Mouse (Mus musculus) lung, embryonic 15.5 days (tissue): Measurements from ENCODE around the gene Dcun1d4. TPM values are rescaled to one million over a fixed set of nuclear protein-coding genes. Genes with fewer than 3 reads are reported as not detected.
"Not testable (repeated sequence)": the region's sequence is repeated elsewhere in the genome, so short reads cannot be mapped to it uniquely, and the experiment has no call there.

Source experiments
- ATAC-seq: fragments of 200-750 bp; cut with Nextera tagmentation; 2 replicates; pipeline ENCODE4 v1.8.0; 2017; ENCODE audit warnings: moderate number of reproducible peaks, borderline replicate concordance; ENCODE audit not compliant: low FRiP score, low TSS enrichment; ENCODE audit errors: extremely low read depth
- H3K27ac ChIP-seq: fragments of 300-500 bp; sonication (generic); 2 replicates; pipeline ENCODE4 v1.5.1; 2015; ENCODE audit warnings: moderate library complexity, mild to moderate bottlenecking, inconsistent platforms
- H3K27me3 ChIP-seq: fragments of 300-500 bp; sonication (generic); 2 replicates; pipeline ENCODE4 v1.6.1; 2015; ENCODE audit warnings: inconsistent platforms
- H3K36me3 ChIP-seq: fragments of 300-500 bp; sonication (generic); 2 replicates; pipeline ENCODE4 v1.6.1; 2015; ENCODE audit warnings: inconsistent platforms
- H3K4me1 ChIP-seq: fragments of 300-500 bp; sonication (generic); 2 replicates; pipeline ENCODE4 v1.6.1; 2015; ENCODE audit warnings: inconsistent platforms
- H3K4me2 ChIP-seq: fragments of 300-500 bp; sonication (generic); 2 replicates; pipeline ENCODE4 v1.6.1; 2015; ENCODE audit warnings: inconsistent platforms, mild to moderate bottlenecking, moderate library complexity
- H3K4me3 ChIP-seq: fragments of 300-500 bp; sonication (generic); 2 replicates; pipeline ENCODE4 v1.5.1; 2015; ENCODE audit warnings: mild to moderate bottlenecking, inconsistent platforms
- H3K9ac ChIP-seq: fragments of 300-500 bp; sonication (generic); 2 replicates; pipeline ENCODE4 v1.6.1; 2015; ENCODE audit warnings: inconsistent platforms
- H3K9me3 ChIP-seq: fragments of 300-500 bp; sonication (generic); 2 replicates; pipeline ENCODE4 v1.6.1; 2016; ENCODE audit warnings: inconsistent platforms
- WGBS: fragments of 180-500 bp; shearing (Covaris S2); methylation state at CpG from one replicate; pipeline ENCODE4 v1.1.7; 2015; 5-methylcytosine and 5-hydroxymethylcytosine counted together
- polyA plus RNA-seq: library from polyadenylated mRNA; unstranded; fragments of >200 nt; fragmentation: Nextera tagmentation; extraction: Ambion mirVana; gene quantifications from 2 replicates; pipeline ENCODE4 v1.2.1, GENCODE M21; 2015

The Dcun1d4 gene
- polyA plus RNA-seq, 1 experiment from 2014 or later = 21.3 TPM

GRCm38 (mm10) chr5:73482381-73482780 lies 1.6 kb downstream of the Dcun1d4 start:
- H3K27ac ChIP-seq, H3K9me3 ChIP-seq, H3K27me3 ChIP-seq, H3K4me1 ChIP-seq, ATAC-seq, H3K9ac ChIP-seq, H3K36me3 ChIP-seq, H3K4me3 ChIP-seq, H3K4me2 ChIP-seq: not testable (repeated sequence)
- WGBS = 57% methylated on average over 1 of the region's 1 CpGs

DNA sequence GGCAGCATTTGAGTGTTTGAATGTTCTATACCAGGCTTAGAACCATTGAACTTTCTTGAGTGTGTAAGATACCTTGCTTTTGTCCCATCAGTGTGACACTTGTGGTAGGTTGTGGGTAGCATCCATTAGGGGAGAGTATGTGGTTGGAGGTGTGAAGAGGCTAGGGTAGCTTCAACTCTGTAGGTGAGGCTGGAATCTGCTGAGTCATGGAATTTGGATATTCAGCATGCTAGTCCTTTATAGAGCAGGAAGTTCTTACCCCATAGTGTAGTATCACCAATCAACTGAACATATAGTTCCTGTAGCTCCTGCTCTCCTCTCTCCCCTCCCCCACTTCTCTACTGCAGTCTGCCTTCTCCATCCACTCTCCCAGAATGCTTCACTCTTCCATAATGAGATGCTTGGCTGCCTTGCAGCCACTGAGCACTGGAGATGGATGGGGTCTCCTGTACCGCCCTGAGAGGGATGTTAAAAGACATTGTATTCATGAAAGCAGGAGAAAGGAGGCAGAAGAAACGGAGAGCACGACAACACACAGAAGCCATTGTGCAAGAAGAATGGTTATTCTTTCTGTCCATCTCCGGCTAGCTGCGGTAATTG lies 3.3 kb downstream of the Dcun1d4 start:
- no peaks in the 10 kb centered on the region for H3K27me3 ChIP-seq
- no peak overlapping the region for H3K4me2 ChIP-seq
- no peaks in the 10 kb centered on the region for H3K4me1 ChIP-seq

DNA sequence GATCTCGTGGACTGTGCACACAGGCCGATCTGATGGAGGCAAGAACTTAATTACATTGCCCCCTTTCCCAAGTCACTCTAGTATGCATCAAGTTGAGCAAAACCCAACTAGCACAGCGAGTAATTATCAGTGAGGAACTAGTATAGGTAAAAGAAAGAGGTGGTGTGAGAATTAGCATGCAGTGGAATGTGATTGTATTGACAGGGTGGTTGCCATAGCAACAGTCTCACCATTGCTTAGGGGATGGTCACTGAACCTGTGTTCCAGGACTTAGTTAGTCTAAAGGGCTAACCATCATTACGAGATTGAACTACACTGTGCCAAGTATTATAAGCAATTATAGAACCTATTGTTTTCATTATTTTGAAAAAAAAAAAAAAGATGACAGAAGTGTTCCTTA lies 5.7 kb downstream of the Dcun1d4 start:
- Histone ChIP-seq H3K27me3 (no peaks in the 10 kb centered on the region), H3K36me3 (no peaks in the 10 kb centered on the region), H3K4me1 (0 out of 2 replicates have a peak, but pooled peaks cover 4% of the 10 kb centered on the region), H3K9ac (no peak overlapping the region), H3K4me2 (no peak overlapping the region), H3K4me3 (no peak overlapping the region), H3K27ac (no peak overlapping the region), H3K9me3 (no peaks in the 10 kb centered on the region)
- 53% methylated on average over 4 of the region's 4 CpGs for WGBS
- ATAC-seq = no peak

More for the DNA sequence above, 3.3 kb downstream of the Dcun1d4 start:
- no peaks in the 10 kb centered on the region for H3K36me3 ChIP-seq
- H3K9me3 ChIP-seq = no peaks in the 10 kb centered on the region
- ATAC-seq = no peak
- H3K9ac ChIP-seq = no peak overlapping the region
- H3K4me3 ChIP-seq = no peak overlapping the region
- 82% methylated on average over 5 of the region's 5 CpGs for WGBS
- H3K27ac ChIP-seq = no peak overlapping the region

DNA sequence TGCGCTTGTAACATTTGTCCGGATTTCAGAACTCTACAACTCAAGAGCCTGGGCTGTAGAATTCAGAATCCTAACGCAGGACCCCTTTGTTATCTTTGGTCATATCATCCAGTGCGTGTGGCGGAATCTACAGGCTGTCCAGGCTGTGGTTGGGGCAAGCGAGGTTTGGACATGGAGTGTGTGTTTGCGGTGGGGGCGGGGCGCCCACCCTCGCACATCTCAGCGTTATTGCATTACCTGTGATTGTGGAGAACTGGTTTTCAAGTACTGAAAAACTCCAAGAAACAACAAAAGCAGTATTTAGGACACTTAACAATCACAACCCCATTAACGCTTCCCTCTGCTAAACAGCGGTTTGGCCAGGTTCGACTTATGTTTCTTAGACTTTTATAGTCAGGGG lies 9.1 kb downstream of the Dcun1d4 start:
- H3K27me3 ChIP-seq = no peaks in the 10 kb centered on the region
- ATAC-seq = no peak
- H3K4me3 ChIP-seq = peak overlapping the region; percentile 79
- H3K4me2 ChIP-seq = peak overlapping the region; percentile 98
- H3K9me3 ChIP-seq = no peaks in the 10 kb centered on the region
- peak overlapping the region; percentile 58 for H3K9ac ChIP-seq
- 3% methylated on average over 14 of the region's 14 CpGs for WGBS
- no peaks in the 10 kb centered on the region for H3K36me3 ChIP-seq
- H3K27ac ChIP-seq = peak overlapping the region; percentile 88
- peaks cover 9% of the 10 kb centered on the region; the same call in 1 of the 2 replicates for H3K4me1 ChIP-seq

DNA sequence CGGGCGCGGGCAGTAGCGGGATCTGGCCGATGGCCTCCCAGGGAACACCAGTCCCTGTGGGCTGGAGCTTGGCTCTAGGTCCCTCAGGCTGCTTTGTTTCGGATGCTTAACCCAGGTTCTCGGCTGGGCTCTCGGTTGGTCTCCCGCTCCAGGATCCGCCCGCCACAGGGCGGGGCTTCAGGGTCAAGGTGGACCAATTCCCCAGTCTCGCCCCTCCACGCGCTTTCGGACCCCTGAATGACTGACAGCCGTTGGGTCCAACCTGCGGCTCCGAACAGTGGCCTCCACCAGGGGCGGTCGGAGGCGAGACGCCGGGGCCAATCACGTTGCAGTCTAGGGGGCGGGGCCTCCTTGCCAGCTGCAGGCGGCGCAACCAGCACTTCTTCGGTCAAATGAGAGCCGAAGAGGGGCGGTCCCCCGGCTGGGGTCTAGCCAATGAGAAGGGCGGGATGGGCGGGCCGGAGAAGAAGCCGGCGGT lies 9.8 kb downstream of the Dcun1d4 start:
- H3K4me1 ChIP-seq = peaks cover 9% of the 10 kb centered on the region; the same call in 1 of the 2 replicates
- ATAC-seq = peak; percentile 98
- under 1% methylated on average over 37 of the region's 37 CpGs for WGBS
- peak overlapping the region; percentile 92 for H3K27ac ChIP-seq
- H3K36me3 ChIP-seq = no peaks in the 10 kb centered on the region
- H3K27me3 ChIP-seq = no peaks in the 10 kb centered on the region
- no peaks in the 10 kb centered on the region for H3K9me3 ChIP-seq
- H3K4me3 ChIP-seq = peak overlapping the region; percentile 79
- H3K4me2 ChIP-seq = peak overlapping the region; percentile 98
- peak overlapping the region; percentile 67 for H3K9ac ChIP-seq

- Histone ChIP-seq H3K27ac (peak overlapping the region; percentile 92), H3K4me3 (peak overlapping the region; percentile 79), H3K9ac (peak overlapping the region; percentile 67), H3K9me3 (no peaks in the 10 kb centered on the region), H3K4me2 (peak overlapping the region; percentile 98), H3K36me3 (no peaks in the 10 kb centered on the region), H3K27me3 (no peaks in the 10 kb centered on the region), H3K4me1 (peaks cover 9% of the 10 kb centered on the region; the same call in 1 of the 2 replicates)
- peak; percentile 58 for ATAC-seq
- 1% methylated on average over 69 of the region's 70 CpGs for WGBS
These were observed 10.5 kb downstream of the Dcun1d4 start for GRCm38 (mm10) chr5:73491074-73491836.

GRCm38 (mm10) chr5:73491837-73492720 lies 11.3 kb downstream of the Dcun1d4 start:
- peak; percentile 70 for ATAC-seq
- Histone ChIP-seq H3K9me3 (no peaks in the 10 kb centered on the region), H3K27ac (peak overlapping the region; percentile 92), H3K27me3 (no peaks in the 10 kb centered on the region), H3K4me2 (peak overlapping the region; percentile 98), H3K36me3 (no peaks in the 10 kb centered on the region), H3K4me1 (peaks cover 9% of the 10 kb centered on the region; the same call in 1 of the 2 replicates), H3K9ac (peak overlapping the region; percentile 67), H3K4me3 (peak overlapping the region; percentile 79)
- under 1% methylated on average over 59 of the region's 59 CpGs for WGBS

DNA sequence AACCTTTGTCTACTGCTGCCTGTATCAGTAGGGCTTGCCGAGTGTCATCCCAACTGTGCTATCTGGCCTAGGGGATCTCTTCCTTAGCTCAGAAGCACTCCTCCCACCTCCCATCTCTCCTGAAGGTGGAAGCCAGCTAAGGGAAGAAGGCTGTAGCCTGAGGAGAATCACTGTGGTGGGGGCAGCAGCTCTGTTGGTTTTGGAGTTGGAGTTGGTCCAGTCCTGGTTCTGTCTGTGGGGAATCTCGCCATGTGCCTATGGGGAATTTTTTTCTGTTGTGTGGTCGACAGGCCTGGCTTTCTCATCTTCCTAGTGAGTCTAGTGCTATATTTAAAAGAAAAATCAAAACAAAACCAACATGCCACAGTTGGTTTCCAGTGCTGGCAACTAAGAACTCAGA lies 16.6 kb downstream of the Dcun1d4 start:
- H3K4me3 ChIP-seq = no peak overlapping the region

GRCm38 (mm10) chr5:73498559-73498958 lies 17.8 kb downstream of the Dcun1d4 start:
- Histone ChIP-seq H3K4me2 (no peak overlapping the region), H3K4me1 (0 out of 2 replicates have a peak, but pooled peaks cover 12% of the 10 kb centered on the region), H3K36me3 (no peaks in the 10 kb centered on the region), H3K27ac (no peak overlapping the region), H3K9me3 (no peaks in the 10 kb centered on the region), H3K9ac (no peak overlapping the region), H3K27me3 (no peaks in the 10 kb centered on the region), H3K4me3 (no peak overlapping the region)
- WGBS = 80% methylated on average over 8 of the region's 8 CpGs
- ATAC-seq = no peak

More for the DNA sequence above, 16.6 kb downstream of the Dcun1d4 start:
- no peaks in the 10 kb centered on the region for H3K9me3 ChIP-seq
- H3K27me3 ChIP-seq = no peaks in the 10 kb centered on the region
- 61% methylated on average over 3 of the region's 3 CpGs for WGBS
- H3K9ac ChIP-seq = no peak overlapping the region
- H3K36me3 ChIP-seq = no peaks in the 10 kb centered on the region
- peaks cover 17% of the 10 kb centered on the region; the same call in 1 of the 2 replicates for H3K4me1 ChIP-seq
- H3K4me2 ChIP-seq = no peak overlapping the region
- H3K27ac ChIP-seq = no peak overlapping the region
- ATAC-seq = no peak

- H3K27ac ChIP-seq = no peak overlapping the region
These were observed 20.2 kb downstream of the Dcun1d4 start for GRCm38 (mm10) chr5:73500867-73501440.

GRCm38 (mm10) chr5:73502422-73502821 lies 21.6 kb downstream of the Dcun1d4 start:
- H3K36me3 ChIP-seq = no peaks in the 10 kb centered on the region
- H3K27me3 ChIP-seq = no peaks in the 10 kb centered on the region
- no peak overlapping the region for H3K27ac ChIP-seq
- H3K4me2 ChIP-seq = no peak overlapping the region
- H3K4me3 ChIP-seq = no peak overlapping the region
- peaks cover 16% of the 10 kb centered on the region; the same call in 1 of the 2 replicates for H3K4me1 ChIP-seq
- no peak for ATAC-seq
- H3K9ac ChIP-seq = no peak overlapping the region
- WGBS = 86% methylated on average over 9 of the region's 9 CpGs
- no peaks in the 10 kb centered on the region for H3K9me3 ChIP-seq

More at GRCm38 (mm10) chr5:73500867-73501440, 20.2 kb downstream of the Dcun1d4 start:
- no peak overlapping the region for H3K9ac ChIP-seq
- WGBS = 74% methylated on average over 7 of the region's 7 CpGs
- H3K9me3 ChIP-seq = no peaks in the 10 kb centered on the region
- H3K4me1 ChIP-seq = 0 out of 2 replicates have a peak, but pooled peaks cover 12% of the 10 kb centered on the region
- H3K4me3 ChIP-seq = no peak overlapping the region
- H3K27me3 ChIP-seq = no peaks in the 10 kb centered on the region
- H3K4me2 ChIP-seq = no peak overlapping the region
- no peak for ATAC-seq
- no peaks in the 10 kb centered on the region for H3K36me3 ChIP-seq
